Mouse (Mus musculus) olfactory bulb, adult 2 months (tissue): ENCODE results near the gene Krtap29-1.

Source experiments
- CTCF ChIP-seq: fragments of 200-500 bp; IDR thresholded peaks from 2 replicates; pipeline ENCODE4 v1.5.1; 2012; ENCODE audit warnings: low read depth, mild to moderate bottlenecking, low read length, moderate library complexity; ENCODE audit not compliant: insufficient read depth
- POLR2A ChIP-seq: fragments of 200-500 bp; IDR thresholded peaks from 2 replicates; pipeline ENCODE4 v1.6.1; 2012; ENCODE audit warnings: mild to moderate bottlenecking, low read depth, low read length, moderate library complexity; ENCODE audit not compliant: insufficient read depth

- TF ChIP-seq CTCF = no peak
- TF ChIP-seq POLR2A = no peak
Observed at GRCm38 (mm10) chr11:100004846-100005245, 26.0 kb upstream of the Krtap29-1 start.
